Mouse (Mus musculus): ENCODE results near the gene Nbea.
A peak's percentile ranks its signal among the peaks of the same experiment; 100 is the strongest.
"Not testable (repeated sequence)": the region's sequence is repeated elsewhere in the genome, so short reads cannot be mapped to it uniquely, and the experiment has no call there.

The Nbea gene

GRCm38 (mm10) chr3:56018494-56018893 is 165.0 kb downstream of the Nbea start:
- DNase-seq = no peak

DNA sequence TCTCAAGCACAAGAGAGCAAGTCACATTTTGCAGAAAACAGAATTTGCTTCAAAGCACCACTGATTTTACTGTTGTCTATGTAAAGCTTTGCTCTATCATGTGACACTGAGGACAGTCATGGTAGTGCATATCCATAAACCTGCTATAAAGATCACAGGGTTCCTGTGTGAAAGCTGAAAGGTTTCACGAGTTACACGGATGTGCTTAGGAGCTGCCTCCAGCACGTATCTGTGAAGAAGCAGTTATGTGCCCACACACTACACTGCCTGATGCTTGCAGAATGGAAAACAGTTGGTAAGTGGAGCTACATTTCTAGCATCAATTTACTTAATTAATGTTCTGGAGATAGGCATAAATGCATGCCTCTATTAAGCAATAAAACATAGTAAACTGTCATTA is 172.4 kb downstream of the Nbea start:
- DNase-seq = peak; percentile 30

GRCm38 (mm10) chr3:56007991-56008390 is 175.5 kb downstream of the Nbea start:
- DNase-seq = no peak

DNA sequence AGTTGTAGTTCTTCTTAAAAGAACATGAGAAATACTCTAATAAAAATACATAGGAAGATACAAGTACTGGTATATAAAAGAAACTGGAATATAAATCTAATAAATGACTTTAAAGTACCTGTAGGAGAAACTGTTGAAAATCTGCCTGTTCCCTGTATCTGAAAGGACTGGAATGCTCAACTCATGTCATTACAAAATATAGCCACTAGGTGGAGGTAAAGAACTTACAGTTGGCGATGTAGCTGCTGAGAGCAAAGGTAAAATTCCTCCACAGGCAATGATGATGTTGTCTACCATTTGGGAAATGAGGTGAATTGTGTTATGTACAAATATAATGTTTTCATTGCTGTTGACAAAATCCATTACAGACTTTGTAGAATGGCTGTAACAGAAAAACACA is 183.2 kb downstream of the Nbea start:
- no peak for DNase-seq

GRCm38 (mm10) chr3:55978361-55978760 is 205.1 kb downstream of the Nbea start:
- DNase-seq = no peak

GRCm38 (mm10) chr3:55976986-55977385 is 206.5 kb downstream of the Nbea start:
- not testable (repeated sequence) for DNase-seq

- DNase-seq = peak; percentile 34
Observed at GRCm38 (mm10) chr3:55965723-55966156, 217.8 kb downstream of the Nbea start.

DNA sequence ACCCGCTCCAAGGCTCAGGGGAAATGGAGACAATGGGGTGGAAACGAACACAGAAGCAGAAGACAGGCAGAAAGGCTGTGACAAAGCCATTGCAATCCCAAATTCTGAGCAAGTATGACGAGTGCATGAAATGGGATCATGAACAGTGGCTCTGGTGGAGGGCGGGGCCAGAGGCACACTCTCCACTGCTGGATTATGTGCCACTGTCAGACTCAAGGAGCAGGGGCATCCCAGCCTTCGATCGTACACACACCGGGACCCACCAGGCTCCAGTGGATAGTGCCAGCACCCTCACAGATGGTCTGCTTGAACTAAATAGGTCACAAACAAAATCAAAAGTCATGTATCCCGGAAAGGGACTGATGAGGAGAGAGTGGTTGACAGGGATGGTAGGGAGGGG is 220.5 kb downstream of the Nbea start:
- DNase-seq = no peak

DNA sequence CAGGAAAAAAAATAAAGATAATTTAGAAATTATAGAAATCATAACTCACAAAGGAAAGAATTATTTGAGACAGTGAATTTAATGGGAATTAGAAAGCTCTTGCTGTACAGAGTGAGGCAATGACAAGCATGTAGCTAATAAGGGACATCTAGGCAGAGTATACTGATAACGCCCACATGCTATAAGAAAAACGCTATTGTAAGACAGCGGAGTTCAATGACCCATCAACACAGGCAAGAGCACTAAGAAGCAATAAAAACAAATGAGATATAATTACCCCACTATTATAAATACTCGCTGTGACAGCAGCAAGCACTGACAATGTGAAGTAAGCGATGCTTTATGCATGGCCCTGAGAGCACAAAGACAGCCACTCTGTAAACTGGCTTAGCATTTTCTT is 233.5 kb downstream of the Nbea start:
- no peak for DNase-seq

DNA sequence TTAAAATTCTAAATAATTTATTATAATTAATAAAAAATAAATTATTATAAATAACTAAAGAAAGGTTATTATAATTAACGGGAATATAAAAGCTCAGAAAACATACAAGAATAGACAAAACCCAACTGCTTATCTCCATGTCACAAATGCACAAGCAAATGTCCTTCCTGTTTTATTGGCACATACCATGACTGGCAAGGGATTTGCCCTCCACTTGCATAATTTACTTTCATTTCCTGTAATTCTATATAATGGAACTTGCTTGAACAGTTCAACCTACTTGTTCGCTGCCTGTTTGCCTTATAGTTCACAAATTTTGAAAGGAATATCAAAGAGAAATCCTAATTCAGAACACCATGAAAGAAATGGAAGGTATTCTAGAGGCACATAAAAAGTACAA is 234.4 kb downstream of the Nbea start:
- DNase-seq = no peak

- no peak for DNase-seq
Observed at GRCm38 (mm10) chr3:55927343-55927742, 256.2 kb downstream of the Nbea start.

- no peak for DNase-seq
Observed at GRCm38 (mm10) chr3:55909290-55909689, 274.2 kb downstream of the Nbea start.

DNA sequence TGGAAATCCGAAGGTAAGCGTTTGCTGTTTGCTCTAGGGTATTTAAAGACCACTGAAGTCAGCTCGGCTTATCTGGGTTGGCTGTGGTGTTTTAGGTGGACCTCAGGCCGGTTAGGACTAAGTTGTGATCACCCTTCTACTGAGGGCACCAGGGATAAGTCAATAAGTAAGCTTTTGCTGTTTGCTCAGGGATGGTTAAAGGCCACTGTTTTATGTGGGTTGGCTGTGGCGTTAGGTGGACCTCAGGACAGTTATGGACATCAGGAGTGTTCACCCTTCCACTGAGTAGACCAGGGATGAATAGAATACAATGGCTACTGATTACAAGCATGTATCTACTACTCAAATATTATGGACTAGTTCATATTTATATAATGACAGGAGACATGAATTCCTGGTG is 292.9 kb downstream of the Nbea start:
- no peak for DNase-seq

DNA sequence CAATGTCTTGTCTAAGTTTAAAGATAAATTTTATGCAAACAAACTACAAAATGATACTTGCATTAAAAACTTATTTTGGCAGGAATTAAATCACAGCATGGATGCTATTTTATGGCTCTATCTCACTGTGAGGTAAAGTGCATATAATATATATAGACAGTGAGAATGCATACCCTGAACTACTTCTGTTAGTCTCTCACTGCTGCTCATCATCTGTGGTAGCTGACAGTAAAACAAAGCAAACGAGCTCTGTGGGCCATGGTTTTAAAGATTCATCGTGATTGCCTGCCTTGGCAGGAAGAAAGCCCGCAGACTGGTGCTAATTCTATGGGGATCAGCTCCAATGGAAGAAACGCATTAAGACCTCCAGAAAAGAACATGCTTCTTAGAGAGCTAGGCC is 294.3 kb downstream of the Nbea start:
- DNase-seq = no peak

DNA sequence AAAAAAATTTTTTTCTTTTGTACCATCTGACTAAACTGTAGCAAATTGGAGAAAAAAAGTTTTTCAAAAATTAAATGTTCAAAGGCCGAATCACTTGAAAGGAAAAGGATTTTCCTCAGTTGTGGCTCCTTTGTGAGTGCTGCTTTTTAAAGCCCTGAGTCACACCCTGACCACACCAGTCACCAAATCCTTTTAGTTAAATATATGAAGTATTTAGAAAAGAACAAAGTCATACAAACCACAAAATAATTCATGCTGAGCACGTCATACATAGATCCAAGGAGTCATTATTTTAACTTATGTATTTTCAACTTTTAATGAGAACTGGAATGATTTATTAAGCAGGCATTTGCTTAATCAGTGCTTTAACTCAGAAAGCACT is 295.7 kb downstream of the Nbea start:
- no peak for DNase-seq

DNA sequence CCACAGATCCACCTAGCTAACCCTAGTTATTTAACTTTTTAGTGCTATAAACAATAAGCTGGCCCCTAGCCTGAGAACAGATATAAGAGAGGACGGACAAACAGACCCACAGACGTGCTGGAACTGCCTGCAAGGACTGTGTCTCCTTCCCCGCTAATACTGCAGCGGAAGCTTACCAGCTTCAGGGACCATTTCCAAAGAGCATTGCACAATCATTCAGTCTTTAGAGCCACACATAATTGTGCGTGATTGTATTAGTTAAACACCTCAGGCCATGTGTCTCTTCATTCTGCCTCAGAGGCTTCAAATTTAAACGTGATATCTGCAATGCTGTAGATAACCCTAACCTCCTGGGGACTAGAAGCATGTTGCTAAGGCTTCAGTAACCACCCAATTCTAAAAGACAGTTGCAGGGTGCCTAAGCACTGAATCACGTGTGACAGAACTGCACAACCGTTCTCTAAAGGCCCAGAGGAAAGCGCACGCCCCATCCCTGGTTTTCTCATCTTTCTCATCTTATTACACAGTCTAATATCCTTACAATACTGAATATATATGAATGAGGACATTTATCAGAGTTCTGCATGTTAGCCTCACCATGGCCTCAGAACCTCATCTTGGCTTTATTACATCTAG is 296.2 kb downstream of the Nbea start:
- DNase-seq = no peak

DNA sequence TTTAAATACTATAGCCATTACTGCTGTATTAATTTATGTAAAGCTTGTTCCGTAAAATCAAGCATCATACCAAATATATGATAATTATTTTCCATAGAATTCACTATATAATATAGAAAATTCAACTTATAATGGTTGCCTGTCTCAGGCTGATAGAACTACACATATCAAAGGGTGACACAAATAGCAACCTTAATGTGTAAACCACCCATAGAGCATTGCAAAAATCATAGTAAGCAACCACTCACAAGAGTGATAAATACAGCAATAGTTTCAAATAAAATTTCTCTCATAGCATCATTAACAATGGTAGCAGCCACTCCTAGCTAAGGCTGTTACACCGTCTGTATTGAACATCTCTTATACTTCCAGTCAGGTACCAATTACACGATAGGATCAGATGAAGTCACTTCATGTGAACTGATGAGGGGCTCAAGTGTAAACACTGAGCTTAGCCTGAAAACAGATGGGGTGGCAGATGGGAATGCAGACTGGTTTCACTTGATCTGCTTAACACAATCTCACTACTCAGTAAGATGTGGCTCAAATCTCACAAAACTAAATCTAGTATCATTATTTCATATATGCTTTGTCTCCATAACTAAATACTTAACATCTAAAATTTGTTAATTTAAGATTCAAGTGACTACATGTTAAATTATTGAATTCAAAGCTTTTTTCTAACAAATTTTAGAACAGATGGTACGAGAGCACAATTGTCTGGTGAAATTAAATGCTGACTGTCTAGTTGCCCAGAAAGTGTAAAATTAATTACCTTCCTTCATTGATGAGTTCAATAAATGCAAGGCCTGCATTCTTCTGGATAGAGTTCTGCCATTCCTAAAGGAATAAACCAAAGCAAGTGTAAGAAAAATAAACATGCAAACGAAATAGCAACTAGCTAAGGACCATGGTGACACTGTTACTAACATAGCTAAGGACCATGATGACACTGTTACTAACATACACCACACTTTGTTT is 310.3 kb downstream of the Nbea start:
- peak; percentile 67 for DNase-seq

DNA sequence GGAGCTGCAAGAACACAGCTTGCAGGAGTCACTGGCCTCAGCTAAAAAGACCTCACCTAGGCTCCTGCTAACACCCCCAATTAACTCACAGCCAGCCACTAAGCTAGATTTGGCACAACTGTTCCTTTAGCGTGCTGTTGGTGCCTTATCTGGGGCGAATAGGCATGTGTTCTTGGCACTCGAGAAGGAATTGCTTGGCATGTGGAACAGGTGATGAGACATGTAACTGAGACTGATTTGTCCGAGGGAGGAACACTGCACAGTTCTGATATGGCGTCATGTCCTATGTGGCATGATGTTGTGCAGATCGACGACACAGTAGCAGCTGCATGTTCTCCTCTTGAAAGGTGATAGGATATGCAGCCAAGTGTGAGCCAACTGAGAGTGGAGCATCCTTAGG is 331.0 kb downstream of the Nbea start:
- no peak for DNase-seq

GRCm38 (mm10) chr3:55847115-55847514 is 336.4 kb downstream of the Nbea start:
- no peak for DNase-seq

GRCm38 (mm10) chr3:55837188-55837587 is 346.3 kb downstream of the Nbea start:
- no peak for DNase-seq

DNA sequence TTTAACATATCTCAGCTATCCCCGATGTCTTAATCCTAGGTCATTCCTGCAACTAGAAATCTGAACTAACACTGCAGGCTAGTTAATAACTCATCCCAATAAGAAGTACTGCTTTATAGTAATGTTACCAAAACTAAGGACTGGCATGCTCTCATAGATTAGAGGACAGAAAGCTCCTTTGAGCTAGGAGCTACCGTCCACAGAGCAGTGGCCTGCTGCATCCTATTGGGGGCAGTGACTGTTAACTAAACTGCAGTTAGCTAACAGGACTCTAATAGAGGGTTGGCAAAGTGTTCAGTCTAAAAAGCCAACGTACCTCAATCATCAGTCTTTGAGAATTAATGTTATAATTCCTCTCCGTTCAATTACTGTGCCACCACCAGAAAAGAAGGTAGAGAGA is 348.3 kb downstream of the Nbea start:
- DNase-seq = no peak

- DNase-seq = no peak
Observed at GRCm38 (mm10) chr3:55830226-55830625, 353.3 kb downstream of the Nbea start.

- DNase-seq = no peak
Observed at GRCm38 (mm10) chr3:55828481-55829256, 354.8 kb downstream of the Nbea start.

- DNase-seq = no peak
Observed at GRCm38 (mm10) chr3:55824864-55825263, 358.6 kb downstream of the Nbea start.
